Mouse (Mus musculus): Measurements from ENCODE around the gene Aars. TPM values are rescaled to one million over a fixed set of nuclear protein-coding genes. Genes with fewer than 3 reads are reported as not detected.
A peak's percentile ranks its signal among the peaks of the same experiment; 100 is the strongest.

Gene Aars
- total and polyA plus RNA-seq, 2 experiments from 2014 or later = 25.6 to 38.9 TPM

DNA sequence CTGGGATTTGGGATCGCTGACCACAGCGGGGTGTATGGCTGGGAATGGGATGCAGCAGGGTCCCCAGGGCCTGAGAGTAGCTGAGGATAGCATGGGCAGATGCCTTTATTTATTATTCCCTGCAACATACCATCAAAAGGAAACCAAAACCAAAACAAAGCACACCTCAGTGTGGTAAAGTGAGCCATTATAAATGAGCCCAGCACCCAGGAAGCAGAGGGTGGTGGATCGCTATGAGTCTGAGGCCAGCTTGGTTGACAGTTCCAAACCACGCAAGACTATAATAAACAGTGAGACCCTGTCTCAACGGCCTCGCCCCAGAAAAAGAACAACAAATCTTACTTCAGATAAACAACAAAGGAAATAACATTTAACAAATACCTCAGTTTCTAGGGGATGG, 2.9 kb upstream of the Aars start:
- no peaks in the 10 kb centered on the region for H3K36me3 ChIP-seq (replicated peaks; ENCODE audit: control insufficient read depth, insufficient read depth, low read length)
- 0 out of 2 replicates have a peak, but pooled peaks cover 6% of the 10 kb centered on the region for H3K27me3 ChIP-seq (ENCODE audit: control insufficient read depth, insufficient read depth, low read length)
- H3K4me3 ChIP-seq (ENCODE audit: low read depth, low read length) = no peak overlapping the region
- H3K9me3 ChIP-seq (replicated peaks; ENCODE audit: control insufficient read depth, low read length) = no peaks in the 10 kb centered on the region
- DNase-seq (ENCODE audit: low spot score) (no peak), ATAC-seq (ENCODE audit: insufficient read depth, low read depth) (no peak)
- WGBS = 78% methylated on average over 6 of the region's 6 CpGs
- H3K27ac ChIP-seq (ENCODE audit: low read depth) = no peak overlapping the region
- no peak overlapping the region for H3K4me2 ChIP-seq (ENCODE audit: low read depth, low read length)
- TF ChIP-seq CTCF (IDR thresholded peaks at IDR 0.05; ENCODE audit: low read depth) (no peak), EP300 (IDR thresholded peaks at IDR 0.05; ENCODE audit: low read depth) (no peak)
- H3K9ac ChIP-seq (replicated peaks; ENCODE audit: low read depth, low read length) = no peak overlapping the region
- H3K4me1 ChIP-seq (ENCODE audit: control insufficient read depth, insufficient read depth) = peaks cover 2% of the 10 kb centered on the region

DNA sequence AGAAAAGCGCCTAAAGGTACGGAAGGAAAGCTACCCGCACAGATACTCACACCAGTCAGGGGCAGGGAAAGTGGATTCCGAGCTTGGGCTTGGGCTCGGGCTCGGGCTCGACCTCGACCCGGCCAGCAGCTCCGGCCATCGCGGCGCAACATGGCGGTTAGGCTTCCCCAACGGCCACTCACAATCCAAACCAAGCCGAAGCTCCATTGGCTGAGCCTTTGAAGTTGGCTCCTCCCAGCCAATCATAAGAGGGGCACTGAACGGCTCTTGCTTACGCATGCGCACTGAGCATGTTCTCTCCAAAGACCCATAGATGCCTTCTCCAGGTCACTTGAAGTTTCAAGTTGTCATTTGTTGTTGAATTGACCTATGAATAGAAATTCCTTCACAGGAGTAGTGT, 1.4 kb upstream of the Aars start, which contains the start of gene Ddx19b:
Gene Ddx19b (minus strand): TSS at position 180 of the 400 bp plus-strand sequence.
- Histone ChIP-seq H3K9me3 (replicated peaks; ENCODE audit: control insufficient read depth, low read length) (no peaks in the 10 kb centered on the region), H3K4me3 (ENCODE audit: low read depth, low read length) (no peak within 1 kb of the TSS), H3K27ac (ENCODE audit: low read depth) (no peak within 1 kb of the TSS), H3K27me3 (ENCODE audit: control insufficient read depth, insufficient read depth, low read length) (0 out of 2 replicates have a peak, but pooled peaks cover 6% of the 10 kb centered on the region), H3K4me1 (ENCODE audit: control insufficient read depth, insufficient read depth) (peaks cover 8% of the 10 kb centered on the region), H3K9ac (replicated peaks; ENCODE audit: low read depth, low read length) (no peak within 1 kb of the TSS), H3K36me3 (replicated peaks; ENCODE audit: control insufficient read depth, insufficient read depth, low read length) (peaks cover 2% of the 10 kb centered on the region; the same call in 1 of the 2 replicates), H3K4me2 (ENCODE audit: low read depth, low read length) (no peak within 1 kb of the TSS)
- TF ChIP-seq EP300 (IDR thresholded peaks at IDR 0.05; ENCODE audit: low read depth) = no peak
- TF ChIP-seq CTCF (IDR thresholded peaks at IDR 0.05; ENCODE audit: low read depth) = no peak
- no peak for DNase-seq (ENCODE audit: low spot score)
- WGBS = 90% methylated on average over 19 of the region's 19 CpGs
- ATAC-seq (ENCODE audit: insufficient read depth, low read depth) = no peak

DNA sequence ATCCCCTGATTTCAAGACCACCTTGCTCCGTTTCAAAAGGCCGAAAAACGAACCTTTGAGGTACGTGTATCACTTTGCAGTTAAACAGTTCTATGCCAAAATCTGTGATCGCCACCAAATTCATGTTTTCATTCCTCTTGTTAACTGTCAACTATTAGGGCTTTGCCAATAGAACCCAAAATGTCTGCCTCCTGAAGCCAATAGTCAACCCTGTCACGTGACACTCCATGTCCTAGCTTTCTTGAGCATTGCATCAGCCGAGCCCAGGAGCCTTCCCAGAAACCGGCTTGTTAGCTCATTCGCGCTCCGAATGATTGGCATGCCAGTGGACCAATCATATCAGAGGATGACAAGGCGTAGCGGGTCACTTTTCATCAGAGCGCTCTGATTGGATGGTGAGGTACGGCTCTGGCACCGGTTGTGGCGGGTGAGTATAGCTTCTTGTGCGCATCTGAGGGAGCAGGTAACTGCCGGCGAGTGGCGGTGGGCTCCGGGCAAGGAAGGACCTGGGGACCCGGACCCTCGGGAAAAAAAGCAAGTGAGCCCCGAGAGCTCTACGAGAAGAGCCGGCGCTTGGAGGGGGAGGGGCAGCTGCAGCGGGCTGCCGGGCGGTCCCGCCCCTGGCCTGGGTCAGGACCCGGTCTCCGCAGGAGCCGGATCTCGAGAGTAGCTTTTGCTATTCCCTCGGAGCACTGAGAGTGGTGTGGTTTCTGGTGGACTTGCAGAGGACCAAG, 705 bp downstream of the Aars start:
- H3K4me3 ChIP-seq (ENCODE audit: low read depth, low read length) = peak overlapping the region; percentile 97
- H3K27ac ChIP-seq (ENCODE audit: low read depth) = peak overlapping the region; percentile 83
- 0 out of 2 replicates have a peak, but pooled peaks cover 6% of the 10 kb centered on the region for H3K27me3 ChIP-seq (ENCODE audit: control insufficient read depth, insufficient read depth, low read length)
- ATAC-seq (ENCODE audit: insufficient read depth, low read depth) (peak; percentile 99), DNase-seq (ENCODE audit: low spot score) (peak; percentile 99)
- peaks cover 8% of the 10 kb centered on the region for H3K4me1 ChIP-seq (ENCODE audit: control insufficient read depth, insufficient read depth)
- peak overlapping the region; percentile 73 for H3K4me2 ChIP-seq (ENCODE audit: low read depth, low read length)
- WGBS = 7% methylated on average over 37 of the region's 37 CpGs
- TF ChIP-seq CTCF (IDR thresholded peaks at IDR 0.05; ENCODE audit: low read depth) = no peak
- TF ChIP-seq EP300 (IDR thresholded peaks at IDR 0.05; ENCODE audit: low read depth) = no peak
- H3K9ac ChIP-seq (replicated peaks; ENCODE audit: low read depth, low read length) = peak overlapping the region; percentile 82
- H3K9me3 ChIP-seq (replicated peaks; ENCODE audit: control insufficient read depth, low read length) = no peaks in the 10 kb centered on the region
- peaks cover 17% of the 10 kb centered on the region for H3K36me3 ChIP-seq (replicated peaks; ENCODE audit: control insufficient read depth, insufficient read depth, low read length)

DNA sequence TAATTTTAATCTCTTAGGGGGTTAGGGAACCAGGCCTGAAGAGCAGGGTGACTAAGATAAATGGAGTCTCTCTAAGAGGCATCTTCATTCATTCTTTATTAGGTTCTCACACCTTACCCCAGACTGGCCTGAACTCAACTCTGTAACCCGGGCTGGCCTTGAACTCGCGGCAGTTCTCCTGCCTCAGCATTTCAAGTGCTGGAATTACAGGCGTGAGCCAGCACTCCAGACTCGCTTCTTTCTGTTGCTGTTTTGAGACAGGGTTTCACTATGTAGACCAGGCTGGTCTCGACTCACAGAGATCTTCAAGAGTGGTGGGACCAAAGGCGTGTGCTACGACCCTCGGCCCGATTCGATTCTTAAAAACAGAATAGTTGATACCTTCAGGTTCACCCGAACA, 1.3 kb downstream of the Aars start:
- no peak for TF ChIP-seq EP300 (IDR thresholded peaks at IDR 0.05; ENCODE audit: low read depth)
- TF ChIP-seq CTCF (IDR thresholded peaks at IDR 0.05; ENCODE audit: low read depth) = no peak
- peak overlapping the region; percentile 83 for H3K27ac ChIP-seq (ENCODE audit: low read depth)
- WGBS = 19% methylated on average over 12 of the region's 12 CpGs
- peak overlapping the region; percentile 82 for H3K9ac ChIP-seq (replicated peaks; ENCODE audit: low read depth, low read length)
- ATAC-seq (ENCODE audit: insufficient read depth, low read depth) = no peak
- H3K27me3 ChIP-seq (ENCODE audit: control insufficient read depth, insufficient read depth, low read length) = 0 out of 2 replicates have a peak, but pooled peaks cover 6% of the 10 kb centered on the region
- DNase-seq (ENCODE audit: low spot score) = no peak
- no peaks in the 10 kb centered on the region for H3K9me3 ChIP-seq (replicated peaks; ENCODE audit: control insufficient read depth, low read length)
- peaks cover 8% of the 10 kb centered on the region for H3K4me1 ChIP-seq (ENCODE audit: control insufficient read depth, insufficient read depth)
- H3K4me2 ChIP-seq (ENCODE audit: low read depth, low read length) = peak overlapping the region; percentile 73
- H3K4me3 ChIP-seq (ENCODE audit: low read depth, low read length) = peak overlapping the region; percentile 97
- H3K36me3 ChIP-seq (replicated peaks; ENCODE audit: control insufficient read depth, insufficient read depth, low read length) = peaks cover 24% of the 10 kb centered on the region

DNA sequence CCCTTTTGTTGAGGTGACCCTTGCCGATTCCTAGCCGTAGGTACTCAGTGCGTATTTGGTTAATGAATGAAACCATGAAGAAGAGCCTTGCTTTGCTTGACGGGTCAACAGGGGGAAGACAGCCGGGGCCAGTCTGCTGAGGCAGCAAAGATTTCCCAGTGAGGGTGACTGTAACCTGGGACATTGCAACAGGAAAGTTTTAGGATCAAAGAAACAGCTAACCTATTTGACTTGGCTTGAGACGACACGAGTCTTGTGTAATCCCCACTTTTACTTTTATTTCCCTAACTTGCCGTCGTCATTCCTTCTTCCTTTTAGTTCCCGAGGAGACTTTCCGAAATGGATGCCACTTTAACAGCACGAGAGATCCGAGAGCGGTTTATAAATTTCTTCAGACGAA, 3.6 kb downstream of the Aars start:
- H3K4me1 ChIP-seq (ENCODE audit: control insufficient read depth, insufficient read depth) = peaks cover 8% of the 10 kb centered on the region
- H3K27ac ChIP-seq (ENCODE audit: low read depth) = no peak overlapping the region
- H3K9me3 ChIP-seq (replicated peaks; ENCODE audit: control insufficient read depth, low read length) = no peaks in the 10 kb centered on the region
- no peak for ATAC-seq (ENCODE audit: insufficient read depth, low read depth)
- 0 out of 2 replicates have a peak, but pooled peaks cover under 1% of the 10 kb centered on the region for H3K27me3 ChIP-seq (ENCODE audit: control insufficient read depth, insufficient read depth, low read length)
- WGBS = 94% methylated on average over 15 of the region's 15 CpGs
- peaks cover 43% of the 10 kb centered on the region for H3K36me3 ChIP-seq (replicated peaks; ENCODE audit: control insufficient read depth, insufficient read depth, low read length)
- no peak for DNase-seq (ENCODE audit: low spot score)
- TF ChIP-seq EP300 (IDR thresholded peaks at IDR 0.05; ENCODE audit: low read depth) (no peak), CTCF (IDR thresholded peaks at IDR 0.05; ENCODE audit: low read depth) (no peak)
- no peak overlapping the region for H3K4me2 ChIP-seq (ENCODE audit: low read depth, low read length)
- H3K4me3 ChIP-seq (ENCODE audit: low read depth, low read length) = no peak overlapping the region
- H3K9ac ChIP-seq (replicated peaks; ENCODE audit: low read depth, low read length) = no peak overlapping the region

Measured in heart, postnatal 0 days (tissue).